Mouse (Mus musculus): ENCODE measurements around the gene Gm49383.
A peak's percentile ranks its signal among the peaks of the same experiment; 100 is the strongest.
"Not testable (repeated sequence)": the region's sequence is repeated elsewhere in the genome, so short reads cannot be mapped to it uniquely, and the experiment has no call there.

Gene Gm49383

DNA sequence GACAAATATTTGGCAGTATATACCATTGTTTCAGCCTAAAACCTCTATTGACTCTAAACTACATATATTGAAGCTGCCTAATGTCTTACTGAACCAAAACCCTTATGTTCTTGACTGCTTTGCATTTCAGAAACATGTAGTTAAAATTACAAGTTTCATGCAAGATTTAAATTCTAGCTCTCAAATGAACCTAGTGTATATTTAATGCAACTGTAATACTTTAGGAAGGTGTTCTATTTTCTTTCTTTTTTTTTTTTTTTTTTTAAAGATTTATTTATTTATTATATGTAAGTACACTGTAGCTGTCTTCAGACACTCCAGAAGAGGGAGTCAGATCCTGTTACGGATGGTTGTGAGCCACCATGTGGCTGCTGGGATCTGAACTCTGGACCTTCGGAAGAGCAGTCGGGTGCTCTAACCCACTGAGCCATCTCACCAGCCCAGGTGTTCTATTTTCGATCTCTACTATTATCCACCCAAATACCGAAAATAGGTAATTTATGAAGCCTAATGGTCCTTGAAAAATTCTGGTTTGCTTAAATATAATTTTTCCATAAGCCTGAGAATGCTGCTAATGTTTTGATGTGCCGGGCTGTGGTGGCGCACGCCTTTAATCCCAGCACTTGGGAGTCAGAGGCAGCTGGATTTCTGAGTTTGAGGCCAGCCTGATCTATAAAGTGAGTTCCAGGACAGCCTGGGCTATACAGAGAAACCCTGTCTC is 29.9 kb downstream of the Gm49383 start:
- DNase-seq (ENCODE audit: low read depth, low spot score), result not testable (repeated sequence)

DNA sequence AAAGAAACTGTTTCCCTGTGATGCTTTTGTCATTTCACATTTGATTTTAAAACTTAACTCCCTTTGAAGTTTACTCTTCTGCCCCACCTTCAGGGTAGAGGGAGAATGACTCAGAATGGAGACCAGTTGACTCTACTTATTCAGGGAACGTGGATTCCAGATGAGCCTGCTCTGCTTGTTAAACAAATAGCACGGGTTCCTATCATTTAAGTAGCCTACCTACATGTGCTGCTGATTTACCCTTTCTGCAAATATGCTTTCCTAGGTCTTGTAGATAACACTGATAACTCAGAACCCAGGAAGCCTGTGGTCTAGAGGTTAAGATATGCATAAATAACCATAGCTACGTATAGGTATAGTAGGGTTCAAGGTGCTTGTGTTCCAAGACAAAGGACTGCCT is 32.0 kb downstream of the Gm49383 start:
- DNase-seq (ENCODE audit: low read depth, low spot score), result peak; percentile 60

DNA sequence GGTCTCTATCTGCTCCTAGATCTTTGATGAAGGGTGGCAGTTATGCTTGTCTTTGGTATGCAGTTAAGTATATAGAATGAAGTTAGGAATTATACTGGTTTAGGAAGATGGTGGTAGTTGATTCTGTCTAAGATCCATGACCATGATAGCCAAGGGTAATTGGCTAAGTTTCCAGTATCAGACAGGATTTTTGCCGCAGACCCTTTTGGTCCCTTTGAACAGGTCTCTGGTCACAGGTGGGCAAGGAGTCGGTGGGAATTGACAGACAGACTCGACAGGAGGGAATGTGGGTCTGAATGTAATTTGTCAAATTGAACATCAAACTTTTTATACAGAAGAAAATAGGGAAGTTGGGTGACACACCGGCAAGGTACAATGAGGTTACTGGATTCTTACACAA is 33.3 kb downstream of the Gm49383 start:
- not testable (repeated sequence) for DNase-seq (ENCODE audit: low read depth, low spot score)

DNA sequence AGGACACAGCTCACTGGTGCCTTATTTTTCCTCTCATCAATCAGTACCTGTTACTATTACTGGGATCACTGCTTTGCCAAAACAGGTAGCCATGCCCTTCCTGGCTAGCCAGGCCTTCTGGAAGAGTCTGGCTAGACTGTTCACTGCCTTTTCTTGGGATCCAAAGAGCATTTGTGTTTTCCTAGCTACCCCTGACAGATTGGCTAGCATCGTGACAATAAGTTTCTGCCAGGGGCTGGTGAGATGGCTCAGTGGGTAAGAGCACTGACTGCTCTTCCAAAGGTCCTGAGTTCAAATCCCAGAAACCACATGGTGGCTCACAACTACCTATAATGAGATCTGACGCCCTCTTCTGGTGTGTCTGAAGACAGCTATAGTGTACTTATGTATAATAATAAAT is 36.2 kb downstream of the Gm49383 start:
- DNase-seq (ENCODE audit: low read depth, low spot score), result not testable (repeated sequence)

DNA sequence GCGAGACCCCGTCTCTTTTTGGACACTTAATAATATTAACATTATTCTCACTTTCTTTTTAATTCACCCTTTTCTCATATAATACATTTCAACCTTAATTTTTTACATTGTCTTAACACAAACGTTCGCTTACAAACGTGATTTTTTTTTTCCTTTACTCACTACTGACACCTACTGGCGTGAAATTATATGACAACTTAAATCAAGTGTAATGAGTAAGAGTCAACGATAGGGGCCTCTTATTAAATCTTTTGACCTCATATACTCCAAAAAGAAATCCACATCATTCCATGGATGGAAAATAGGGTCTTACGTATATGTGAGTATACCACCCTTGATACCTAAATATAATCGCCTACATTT is 37.3 kb downstream of the Gm49383 start:
- DNase-seq (ENCODE audit: low read depth, low spot score), result peak; percentile 86

DNA sequence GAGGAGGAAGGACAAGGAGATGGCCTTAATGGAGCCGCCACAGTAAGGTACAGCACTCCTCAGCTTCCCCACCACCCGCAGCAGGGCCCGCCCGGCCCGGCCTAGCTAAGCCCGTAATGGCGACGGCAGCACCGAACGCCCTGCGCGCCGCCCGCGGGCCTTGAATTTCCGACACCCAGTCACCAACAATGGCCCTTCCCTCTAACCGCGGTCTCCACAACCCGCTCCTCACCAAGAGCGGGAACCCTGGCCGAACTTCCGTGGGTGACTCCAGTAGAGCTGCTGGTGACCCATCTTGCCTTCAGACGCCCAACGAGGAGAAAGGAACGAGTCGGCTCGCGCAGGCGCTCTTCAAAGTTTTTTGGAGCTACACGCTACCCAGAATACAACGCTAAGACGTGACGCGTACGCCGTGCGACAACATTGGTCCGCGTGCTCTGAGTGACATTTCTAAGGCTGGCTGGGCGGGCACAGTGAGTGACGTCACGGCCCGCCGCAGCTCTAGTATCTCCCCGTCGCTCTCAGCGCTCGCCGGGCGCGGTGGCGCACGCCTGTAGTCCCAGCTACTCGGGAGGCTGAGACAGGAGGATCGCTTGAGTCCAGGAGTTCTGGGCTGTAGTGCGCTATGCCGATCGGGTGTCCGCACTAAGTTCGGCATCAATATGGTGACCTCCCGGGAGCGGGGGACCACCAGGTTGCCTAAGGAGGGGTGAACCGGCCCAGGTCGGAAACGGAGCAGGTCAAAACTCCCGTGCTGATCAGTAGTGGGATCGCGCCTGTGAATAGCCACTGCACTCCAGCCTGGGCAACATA is 37.9 kb downstream of the Gm49383 start, which contains the start of gene Rps29:
Gene Rps29, minus strand, starts transcription at position 422 of the 813 bp plus-strand sequence.
- DNase-seq (ENCODE audit: low read depth, low spot score), result peak; percentile 100

DNA sequence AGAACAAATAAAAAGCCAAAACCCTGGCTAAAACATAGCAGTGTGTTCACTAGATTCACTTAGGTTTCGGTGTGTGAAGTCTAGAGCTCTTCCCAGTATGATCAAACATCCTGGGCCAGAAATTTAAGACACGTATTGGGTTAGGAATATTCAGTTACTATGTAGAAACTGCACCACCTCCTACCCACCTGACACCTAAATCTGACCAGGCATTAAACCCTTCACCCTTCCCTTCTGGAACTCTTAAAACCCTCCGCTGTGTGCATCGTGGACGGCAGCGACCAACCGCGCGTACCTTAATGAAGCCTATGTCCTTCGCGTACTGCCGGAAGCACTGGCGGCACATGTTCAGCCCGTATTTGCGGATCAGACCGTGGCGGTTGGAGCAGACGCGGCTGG is 38.5 kb downstream of the Gm49383 start:
- no peak for DNase-seq (ENCODE audit: low read depth, low spot score)

DNA sequence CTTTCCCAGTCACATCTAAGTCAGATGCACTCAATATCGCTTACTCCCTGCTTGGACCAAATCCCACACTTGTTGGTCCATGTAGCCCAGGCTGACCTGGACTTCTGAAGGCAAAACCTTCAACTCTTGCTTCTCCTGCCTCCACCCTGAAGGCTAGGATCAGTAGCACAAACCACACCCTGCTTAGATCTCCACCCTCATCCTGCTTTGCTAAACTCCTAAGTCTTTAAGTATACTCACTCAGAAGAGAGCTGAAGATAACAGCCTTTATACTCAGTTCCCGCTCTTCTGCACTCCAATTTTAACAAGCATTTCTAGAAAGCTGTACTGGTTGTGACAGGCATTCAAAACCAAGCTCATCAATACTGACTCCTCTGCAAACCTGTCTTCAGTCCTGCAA is 39.8 kb downstream of the Gm49383 start:
- no peak for DNase-seq (ENCODE audit: low read depth, low spot score)

DNA sequence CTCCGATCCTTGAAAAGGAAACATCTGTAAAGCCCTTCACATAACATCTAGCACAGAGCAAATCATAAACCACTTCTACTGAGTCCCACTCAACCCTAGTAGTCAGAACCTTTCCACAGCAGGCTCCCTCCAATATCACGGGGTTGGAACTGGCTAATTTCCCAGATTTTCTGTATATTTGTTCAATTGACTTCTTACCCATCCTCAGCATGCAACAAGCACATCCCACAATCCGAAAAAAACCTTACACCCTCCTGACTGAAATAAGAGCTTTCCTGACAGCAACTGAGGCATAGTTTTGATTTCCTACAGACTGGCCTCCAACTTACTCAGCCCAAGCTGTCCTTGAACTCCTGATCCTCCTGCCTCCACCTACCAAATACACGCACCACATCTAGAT is 40.5 kb downstream of the Gm49383 start:
- no peak for DNase-seq (ENCODE audit: low read depth, low spot score)

DNA sequence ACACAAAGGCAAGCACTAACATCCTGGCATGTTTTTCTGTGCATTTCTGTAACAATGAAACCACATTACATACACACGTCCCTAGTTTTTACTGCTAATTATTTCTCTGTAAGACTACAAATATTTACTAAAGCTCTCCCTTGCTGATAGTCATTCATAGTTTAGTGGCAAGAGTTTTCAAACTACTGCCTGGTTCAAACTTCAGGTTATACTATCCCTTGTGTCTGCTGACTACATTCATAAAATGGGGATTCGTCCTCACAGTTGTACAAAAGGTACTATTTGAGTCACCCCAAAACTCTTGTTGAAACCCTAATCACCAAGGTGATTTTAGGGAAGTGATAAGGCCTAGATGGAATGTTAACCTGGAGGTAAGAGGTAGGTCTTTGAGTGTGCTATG is 41.0 kb downstream of the Gm49383 start:
- no peak for DNase-seq (ENCODE audit: low read depth, low spot score)

DNA sequence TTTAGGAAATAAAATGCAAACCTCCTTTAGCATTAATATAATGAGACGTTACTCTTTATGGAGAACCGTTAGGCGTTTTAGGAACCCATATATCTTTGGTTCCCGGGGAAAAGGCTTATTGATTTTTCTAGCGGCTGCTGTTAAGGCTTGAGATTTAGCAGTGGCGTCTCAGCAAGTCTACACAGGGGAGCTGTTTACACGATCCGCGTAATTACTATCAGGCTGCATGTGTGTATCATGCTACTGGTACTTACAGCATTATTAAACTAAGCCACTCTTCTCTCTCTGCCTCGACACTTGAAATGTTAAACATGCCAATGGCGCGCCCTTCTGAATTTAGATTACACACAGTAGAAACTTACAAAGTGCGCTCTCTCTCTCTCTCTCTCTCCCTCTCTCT is 46.9 kb downstream of the Gm49383 start:
- DNase-seq (ENCODE audit: low read depth, low spot score), result no peak

DNA sequence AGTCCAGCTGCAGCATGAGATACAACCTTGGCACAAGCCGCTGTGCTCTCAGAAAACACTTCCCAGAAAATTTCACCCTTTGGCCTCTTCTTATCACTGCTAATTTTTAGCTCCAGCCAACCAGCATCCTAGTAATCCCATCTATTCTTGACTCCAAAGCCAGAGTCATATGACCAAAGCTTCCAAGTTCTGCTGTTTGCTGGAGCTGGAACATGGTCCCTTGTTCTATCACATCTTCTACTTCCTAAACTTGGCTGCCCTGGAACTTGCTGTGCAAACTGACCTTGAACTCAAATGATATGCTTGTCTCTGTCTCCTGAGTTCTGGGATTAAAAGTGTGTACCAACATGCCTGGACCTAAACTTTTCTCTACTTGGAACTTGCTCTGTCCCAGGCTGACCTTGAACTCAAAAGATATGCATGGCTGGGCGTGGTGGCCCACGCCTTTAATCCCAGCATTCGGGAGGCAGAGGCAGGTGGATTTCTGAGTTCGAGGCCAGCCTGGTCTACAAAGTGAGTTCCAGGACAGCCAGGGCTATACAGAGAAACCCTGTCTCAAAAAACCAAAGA is 49.7 kb downstream of the Gm49383 start:
- DNase-seq (ENCODE audit: low read depth, low spot score), result no peak

DNA sequence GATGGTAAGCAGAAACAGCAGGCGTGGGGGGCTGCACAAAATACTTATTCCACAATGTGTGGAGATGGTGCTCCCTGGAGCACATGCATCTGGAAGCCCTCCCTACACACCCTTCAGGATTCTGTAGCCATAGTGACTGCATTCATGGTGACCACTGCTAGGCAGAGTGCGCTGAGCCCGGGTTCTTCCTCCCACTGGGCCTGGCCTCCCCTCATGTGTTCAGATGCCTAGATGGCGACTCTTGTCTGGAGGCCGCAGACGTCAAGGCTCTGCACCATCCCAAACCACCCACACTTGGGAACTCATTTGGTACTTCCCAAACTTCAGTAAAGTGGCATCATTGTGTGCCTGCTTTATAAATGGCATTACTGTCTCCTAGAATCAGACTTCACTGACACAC is 53.4 kb downstream of the Gm49383 start:
- DNase-seq (ENCODE audit: low read depth, low spot score), result no peak

DNA sequence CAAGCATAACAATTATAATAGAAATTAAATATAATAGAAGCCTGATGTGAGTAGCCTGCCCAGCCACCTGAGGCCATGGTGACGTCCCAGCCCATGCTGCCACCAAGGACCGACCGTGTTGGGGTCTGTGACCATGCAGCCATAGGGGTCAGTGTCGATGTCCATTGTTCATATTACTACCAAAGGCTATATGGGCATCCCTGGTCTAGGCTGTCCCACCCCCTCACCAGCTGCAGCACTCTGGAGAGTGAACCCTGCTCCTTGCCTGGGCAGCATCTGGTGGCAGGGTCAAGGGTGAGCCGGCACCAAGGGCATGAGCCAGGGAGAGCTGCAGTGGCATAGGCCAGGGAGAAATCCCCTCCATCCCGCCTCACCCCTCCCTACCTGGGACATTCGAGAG is 57.1 kb downstream of the Gm49383 start:
- DNase-seq (ENCODE audit: low read depth, low spot score), result no peak

DNA sequence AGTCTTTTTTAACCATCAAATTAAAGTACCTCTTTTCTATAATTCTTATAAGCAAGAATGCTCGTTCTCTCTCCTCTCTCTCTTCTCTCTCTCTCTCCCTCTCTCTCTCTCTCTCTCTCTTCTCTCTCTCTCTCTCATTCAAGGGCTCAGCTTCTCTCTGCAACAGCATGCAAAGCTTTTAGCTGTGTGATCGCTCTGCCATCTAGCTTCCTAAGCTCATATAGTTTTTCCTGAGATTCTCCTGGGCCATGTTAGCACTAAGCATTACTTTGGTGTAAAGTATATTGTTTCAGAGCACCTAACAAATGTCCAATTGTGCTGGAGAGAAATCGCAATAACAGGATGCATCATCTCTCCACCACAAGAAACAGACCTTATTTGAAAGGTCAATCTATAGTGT is 57.7 kb downstream of the Gm49383 start:
- DNase-seq (ENCODE audit: low read depth, low spot score), result no peak

All from CD4-positive, CD25-positive, alpha-beta regulatory T cell, adult 2 months (primary cell).